Mouse (Mus musculus) hindbrain, embryonic 10.5 days (tissue): ENCODE measurements at regions not wholly inside any gene's neighbourhood (a gene's known extent, or its start where the extent isn't known, plus 50 kb on each side); places are given as distances from the start of the nearest gene placed in this dataset.
"Not testable (repeated sequence)": the region's sequence is repeated elsewhere in the genome, so short reads cannot be mapped to it uniquely, and the experiment has no call there.

ENCODE experiments used
- DNase-seq: peaks from one replicate; pipeline ENCODE4 v3.0.0-alpha.2; 2017; ENCODE audit warnings: low spot score
- H3K27ac ChIP-seq: fragments of 300-500 bp; sonication (generic); 2 replicates; pipeline ENCODE4 v1.5.1; 2016; ENCODE audit warnings: mild to moderate bottlenecking, moderate library complexity
- H3K27me3 ChIP-seq: fragments of 300-500 bp; sonication (generic); 2 replicates; pipeline ENCODE4 v1.6.1; 2016; ENCODE audit warnings: mild to moderate bottlenecking; ENCODE audit not compliant: poor library complexity, insufficient read depth, severe bottlenecking
- H3K36me3 ChIP-seq: fragments of 300-500 bp; sonication (generic); 2 replicates; pipeline ENCODE4 v1.6.1; 2016; ENCODE audit warnings: mild to moderate bottlenecking, moderate library complexity
- H3K4me1 ChIP-seq: fragments of 300-500 bp; sonication (generic); replicated peaks from 2 replicates; pipeline ENCODE4 v1.6.1; 2016; ENCODE audit warnings: mild to moderate bottlenecking
- H3K4me3 ChIP-seq: fragments of 300-500 bp; sonication (generic); 2 replicates; pipeline ENCODE4 v1.5.1; 2016; ENCODE audit warnings: mild to moderate bottlenecking, moderate library complexity
- H3K9me3 ChIP-seq: fragments of 300-500 bp; sonication (generic); 2 replicates; pipeline ENCODE4 v1.6.1; 2016; ENCODE audit warnings: mild to moderate bottlenecking, moderate library complexity
- WGBS: fragments of 180-500 bp; shearing (Covaris S2); methylation state at CpG from one replicate; pipeline ENCODE4 v1.1.7; 2016; 5-methylcytosine and 5-hydroxymethylcytosine counted together

DNA sequence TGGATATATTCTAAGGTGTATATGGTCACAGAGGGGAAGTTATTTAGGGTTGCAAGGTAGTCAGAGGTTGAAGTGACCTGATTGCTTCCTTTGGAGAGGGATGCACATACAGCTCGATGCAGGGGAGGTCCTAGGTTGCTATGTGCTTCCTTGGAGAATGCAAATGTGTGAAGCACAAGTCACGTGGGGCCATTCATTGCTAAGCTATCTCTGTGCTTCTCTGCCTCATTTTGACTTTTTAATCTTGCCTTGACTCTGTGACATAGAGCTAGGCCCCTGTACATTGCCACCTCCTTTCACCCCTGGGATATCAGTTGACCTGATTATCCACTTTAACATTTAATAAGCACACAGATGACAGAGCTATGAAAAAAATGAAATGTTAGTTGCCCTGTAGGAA lies 446.2 kb upstream of the Cwc22 start:
- no peaks in the 10 kb centered on the region for H3K36me3 ChIP-seq
- WGBS, result 59% methylated on average over 2 of the region's 2 CpGs
- DNase-seq, result no peak
- no peaks in the 10 kb centered on the region for H3K9me3 ChIP-seq
- no peaks in the 10 kb centered on the region for H3K27me3 ChIP-seq
- no peaks in the 10 kb centered on the region; the same call in 1 of the 2 replicates for H3K4me1 ChIP-seq
- no peak overlapping the region for H3K4me3 ChIP-seq
- H3K27ac ChIP-seq, result no peak overlapping the region

DNA sequence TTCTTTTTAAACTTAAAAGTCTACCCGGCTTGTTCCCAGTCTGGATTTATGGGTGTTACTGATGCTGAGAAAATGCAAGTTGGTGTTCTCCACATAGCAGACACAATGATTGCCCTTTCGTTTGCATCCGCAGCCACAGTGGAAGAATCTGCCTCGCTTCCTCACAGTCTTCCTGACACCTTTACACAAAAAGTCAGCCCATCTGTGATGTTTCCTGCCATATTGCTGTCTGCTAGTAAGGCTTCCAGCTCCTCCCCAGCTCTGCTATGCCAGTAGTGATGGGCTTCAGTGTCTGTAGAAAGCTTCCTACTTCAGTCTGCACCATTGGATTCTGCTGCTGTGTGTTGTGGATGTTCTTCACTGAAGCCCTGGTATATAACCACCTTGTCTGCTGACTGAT lies 441.8 kb upstream of the Cwc22 start:
- no peak overlapping the region for H3K4me3 ChIP-seq
- no peaks in the 10 kb centered on the region for H3K27me3 ChIP-seq
- no peaks in the 10 kb centered on the region for H3K9me3 ChIP-seq
- no peak for DNase-seq
- no peaks in the 10 kb centered on the region for H3K36me3 ChIP-seq
- 83% methylated on average over 4 of the region's 4 CpGs for WGBS
- H3K27ac ChIP-seq, result no peak overlapping the region
- H3K4me1 ChIP-seq, result no peaks in the 10 kb centered on the region; the same call in 1 of the 2 replicates

DNA sequence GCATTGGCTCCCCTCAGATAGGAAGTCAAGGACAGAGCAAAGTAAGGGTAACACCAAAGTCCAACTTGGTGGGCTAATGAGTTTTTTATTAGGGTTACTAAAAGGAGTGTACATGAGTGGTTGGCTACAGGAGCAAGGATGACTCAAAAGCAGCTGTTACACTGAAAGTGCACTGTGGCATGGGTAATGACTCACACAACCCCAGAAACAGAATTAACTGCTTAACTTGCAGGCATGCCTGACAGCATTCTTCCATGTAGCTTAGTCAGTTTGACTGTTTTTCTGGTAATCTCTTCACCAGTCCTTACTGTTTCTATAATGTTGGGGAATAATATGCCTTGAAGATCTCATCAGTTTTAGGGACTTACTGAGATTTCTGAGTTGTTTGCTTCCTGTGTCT lies 435.1 kb upstream of the Cwc22 start:
- Histone ChIP-seq H3K27me3 (no peaks in the 10 kb centered on the region), H3K4me3 (no peak overlapping the region)

DNA sequence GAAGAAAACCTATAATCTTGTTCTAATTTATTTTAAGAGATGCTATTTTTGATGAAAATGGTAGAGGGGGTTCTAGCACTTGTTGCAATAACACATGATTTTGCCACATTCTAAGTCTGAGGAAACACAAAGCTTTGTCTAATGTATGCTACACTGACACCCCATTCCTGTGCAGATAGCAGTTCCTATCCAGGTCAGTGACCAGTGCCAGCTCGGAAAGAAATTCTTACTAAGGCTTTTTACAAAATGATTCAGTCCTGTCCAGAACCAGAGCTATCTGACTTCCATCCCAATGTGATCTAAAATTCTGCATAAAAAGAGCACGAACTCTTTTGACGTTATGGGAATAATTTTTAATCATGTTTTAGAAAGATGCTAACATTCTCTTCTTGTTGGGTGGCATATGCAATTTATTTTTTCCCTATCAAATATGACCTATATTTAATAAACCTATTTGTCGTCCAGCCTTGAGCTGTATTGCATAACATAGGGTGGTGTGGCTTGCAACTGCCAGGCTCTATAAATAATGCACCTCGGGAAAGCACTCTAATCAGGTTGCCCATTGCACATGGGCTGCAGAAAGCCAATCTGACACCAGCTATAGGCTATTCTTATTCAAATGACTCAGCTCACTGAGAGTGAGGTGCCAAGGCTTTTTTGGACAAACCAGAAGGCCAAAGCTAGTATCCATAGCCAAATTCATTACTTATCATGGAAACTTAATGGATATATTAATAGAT lies 385.7 kb upstream of the Cwc22 start:
- 86% methylated on average over 5 of the region's 5 CpGs for WGBS
- H3K4me1 ChIP-seq, result no peaks in the 10 kb centered on the region
- no peak overlapping the region for H3K4me3 ChIP-seq
- no peak overlapping the region for H3K27ac ChIP-seq
- H3K9me3 ChIP-seq, result no peaks in the 10 kb centered on the region
- H3K27me3 ChIP-seq, result no peaks in the 10 kb centered on the region
- H3K36me3 ChIP-seq, result no peaks in the 10 kb centered on the region
- DNase-seq, result no peak

More for the DNA sequence above, 435.1 kb upstream of the Cwc22 start:
- no peaks in the 10 kb centered on the region for H3K4me1 ChIP-seq
- H3K36me3 ChIP-seq, result no peaks in the 10 kb centered on the region
- no peak for DNase-seq
- H3K27ac ChIP-seq, result no peak overlapping the region
- H3K9me3 ChIP-seq, result no peaks in the 10 kb centered on the region

DNA sequence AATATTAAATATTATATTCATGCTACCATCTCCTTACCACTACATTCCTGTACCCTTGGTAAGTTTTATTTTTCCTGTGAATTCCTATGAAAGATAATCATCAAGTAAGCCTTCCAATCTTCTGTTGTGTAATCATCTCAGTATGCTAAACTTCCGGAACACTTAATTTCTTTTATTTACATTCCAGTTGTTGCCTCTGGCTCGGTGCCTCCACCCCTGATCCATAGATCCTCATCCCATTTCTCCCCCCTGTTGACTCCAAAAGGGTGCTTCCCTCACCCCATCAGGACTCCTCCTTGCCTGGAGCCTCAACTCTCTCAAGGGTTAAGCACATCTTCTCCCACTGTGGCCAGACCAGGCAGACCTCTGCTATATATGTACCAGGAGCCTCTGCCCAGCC lies 379.9 kb upstream of the Cwc22 start:
- no peak overlapping the region for H3K4me3 ChIP-seq
- no peak overlapping the region for H3K27ac ChIP-seq
- WGBS, result 89% methylated on average over 2 of the region's 2 CpGs
- H3K36me3 ChIP-seq, result no peaks in the 10 kb centered on the region
- DNase-seq, result no peak
- no peaks in the 10 kb centered on the region for H3K4me1 ChIP-seq
- no peaks in the 10 kb centered on the region for H3K9me3 ChIP-seq
- H3K27me3 ChIP-seq, result no peaks in the 10 kb centered on the region

DNA sequence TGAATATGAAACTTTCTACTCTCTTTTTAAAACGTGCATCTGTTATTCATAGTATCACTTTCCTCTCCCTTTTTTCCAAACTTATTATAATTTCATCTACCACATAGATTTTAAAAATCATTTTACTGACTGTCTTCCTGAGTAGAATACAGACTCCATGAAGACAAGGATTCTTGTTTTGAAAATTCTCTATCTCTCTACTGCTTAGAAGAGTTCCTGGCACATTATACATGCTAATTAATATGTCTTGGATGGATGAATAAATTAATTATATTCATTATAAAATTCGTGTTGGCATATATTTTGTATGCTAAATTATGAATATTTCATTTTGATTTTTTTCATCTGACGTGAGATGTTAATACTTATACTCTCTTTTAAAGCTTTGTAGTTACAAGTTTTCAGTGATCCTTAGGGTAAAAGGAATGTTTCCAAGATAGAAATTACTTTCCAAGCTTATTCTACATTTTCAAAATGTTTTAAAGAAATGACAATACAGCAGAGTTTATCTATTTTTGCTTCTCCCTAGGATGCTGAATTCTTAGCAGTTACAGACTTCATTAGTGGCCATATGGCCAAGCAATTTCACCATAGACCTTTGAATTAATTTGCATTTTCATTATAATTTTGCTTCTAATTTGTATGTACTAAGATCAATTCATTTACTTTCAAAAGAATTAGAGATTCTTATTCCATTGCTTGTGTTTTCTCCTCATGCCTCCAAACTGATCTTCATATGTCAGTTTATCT lies 376.2 kb upstream of the Cwc22 start:
- Histone ChIP-seq H3K36me3 (no peaks in the 10 kb centered on the region), H3K4me1 (no peaks in the 10 kb centered on the region), H3K27ac (no peak overlapping the region), H3K4me3 (no peak overlapping the region), H3K27me3 (no peaks in the 10 kb centered on the region), H3K9me3 (no peaks in the 10 kb centered on the region)
- WGBS, result 73% methylated on average over 3 of the region's 3 CpGs
- DNase-seq, result no peak

DNA sequence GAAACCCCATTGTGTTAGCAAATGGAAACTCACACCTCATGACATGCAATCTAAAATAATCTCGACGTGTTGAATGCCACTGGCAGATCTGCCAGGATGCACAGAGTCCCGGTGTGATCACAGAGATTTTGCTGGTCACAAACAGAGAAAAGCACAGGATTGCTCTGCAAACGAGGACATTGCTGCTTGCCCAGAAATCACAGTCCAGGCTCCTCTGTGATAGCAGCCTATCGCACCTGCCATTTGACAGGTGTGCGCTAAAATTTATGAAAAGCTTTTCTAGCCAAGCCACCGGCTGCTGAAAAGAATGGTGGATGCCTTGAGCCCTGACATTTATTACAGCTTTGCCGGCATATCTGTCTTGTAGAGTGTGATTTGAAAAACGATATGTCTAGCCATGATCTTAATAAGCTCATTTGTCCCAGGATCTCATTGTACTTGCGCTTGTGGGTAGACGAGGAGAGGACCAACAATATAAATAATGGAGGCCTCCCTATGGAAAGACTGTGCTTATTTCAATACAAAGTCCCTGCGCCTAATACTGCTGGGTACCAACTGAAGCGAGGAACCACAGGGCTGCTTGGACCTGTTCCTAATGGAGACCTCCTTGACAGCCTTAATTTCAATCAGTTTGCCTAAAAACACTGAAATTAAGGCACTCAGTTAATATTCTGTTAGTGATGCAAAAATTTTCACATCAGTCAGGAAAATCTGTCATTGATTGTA lies 365.8 kb upstream of the Cwc22 start:
- DNase-seq, result no peak
- Histone ChIP-seq H3K4me3 (no peak overlapping the region), H3K27ac (no peak overlapping the region), H3K27me3 (no peaks in the 10 kb centered on the region), H3K36me3 (no peaks in the 10 kb centered on the region), H3K9me3 (no peaks in the 10 kb centered on the region), H3K4me1 (no peaks in the 10 kb centered on the region)
- WGBS, result 87% methylated on average over 13 of the region's 13 CpGs

DNA sequence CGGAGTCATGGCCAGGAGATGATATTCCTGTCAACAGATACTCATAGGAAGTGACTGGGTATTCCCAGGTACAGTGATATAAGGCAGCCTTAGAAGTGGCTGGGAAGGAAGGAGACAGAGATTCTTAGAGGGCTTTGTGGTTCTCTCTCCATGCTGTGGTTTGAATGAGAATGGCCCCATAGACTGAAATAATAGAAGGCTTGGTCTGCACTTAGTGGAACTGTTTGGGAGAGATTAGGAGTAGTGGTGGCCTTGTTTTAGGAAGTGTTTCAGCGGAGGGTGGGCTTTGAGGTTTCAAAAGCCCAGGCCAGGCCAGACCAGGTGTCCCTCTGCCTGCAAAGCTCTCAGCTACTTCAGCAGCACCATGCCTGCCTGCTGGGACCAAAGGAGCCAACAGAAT lies 363.2 kb upstream of the Cwc22 start:
- Histone ChIP-seq H3K4me1 (no peaks in the 10 kb centered on the region), H3K27me3 (no peaks in the 10 kb centered on the region), H3K4me3 (no peak overlapping the region), H3K36me3 (no peaks in the 10 kb centered on the region), H3K27ac (no peak overlapping the region), H3K9me3 (no peaks in the 10 kb centered on the region)
- no peak for DNase-seq
- 69% methylated on average over 2 of the region's 2 CpGs for WGBS

DNA sequence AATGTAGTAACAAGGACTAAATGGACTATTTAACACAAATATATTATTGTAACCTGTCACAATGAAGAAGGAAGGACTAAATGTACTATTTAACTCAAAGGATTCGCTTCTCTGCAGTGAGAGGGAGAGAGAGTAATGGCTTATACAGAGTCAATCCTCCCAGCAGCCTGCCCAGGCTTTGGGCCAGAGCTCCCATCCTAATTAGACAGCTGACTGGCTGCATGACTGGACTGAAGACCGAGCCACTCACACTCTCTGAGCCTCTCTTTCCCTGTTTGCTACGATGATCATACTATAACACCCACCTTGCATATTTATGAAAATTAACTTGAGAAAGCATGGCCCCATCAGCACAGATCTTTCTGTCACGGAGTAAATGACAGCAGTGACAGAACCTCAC lies 360.7 kb upstream of the Cwc22 start:
- no peaks in the 10 kb centered on the region for H3K27me3 ChIP-seq
- H3K4me1 ChIP-seq, result no peaks in the 10 kb centered on the region
- no peak overlapping the region for H3K27ac ChIP-seq
- H3K36me3 ChIP-seq, result no peaks in the 10 kb centered on the region
- H3K9me3 ChIP-seq, result no peaks in the 10 kb centered on the region
- no peak for DNase-seq
- no peak overlapping the region for H3K4me3 ChIP-seq
- 91% methylated on average over 4 of the region's 4 CpGs for WGBS

DNA sequence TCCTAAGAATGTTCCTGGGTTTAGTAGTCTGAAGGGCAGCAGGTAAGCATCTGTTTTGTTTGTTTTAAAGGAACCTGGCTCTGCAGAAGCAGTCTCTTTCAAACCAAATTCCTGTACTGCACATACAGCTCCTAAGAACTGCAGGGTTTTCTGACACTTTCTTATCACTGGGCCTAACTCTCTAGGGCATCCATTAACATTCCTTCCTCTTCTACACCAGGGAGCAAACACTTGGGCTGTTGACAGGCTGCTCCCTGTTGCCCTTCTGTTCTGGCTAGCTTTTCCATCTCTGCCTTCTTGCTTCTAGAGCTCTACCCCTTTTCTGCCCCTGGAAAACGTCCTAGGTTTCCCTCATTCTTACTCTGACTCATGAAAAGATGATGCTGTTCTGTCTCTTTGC lies 345.5 kb upstream of the Cwc22 start:
- H3K9me3 ChIP-seq, result no peaks in the 10 kb centered on the region
- H3K4me3 ChIP-seq, result no peak overlapping the region
- no peaks in the 10 kb centered on the region for H3K36me3 ChIP-seq
- 29% methylated on average over 1 of the region's 1 CpGs for WGBS
- no peaks in the 10 kb centered on the region for H3K4me1 ChIP-seq
- H3K27ac ChIP-seq, result no peak overlapping the region
- no peak for DNase-seq
- no peaks in the 10 kb centered on the region for H3K27me3 ChIP-seq

DNA sequence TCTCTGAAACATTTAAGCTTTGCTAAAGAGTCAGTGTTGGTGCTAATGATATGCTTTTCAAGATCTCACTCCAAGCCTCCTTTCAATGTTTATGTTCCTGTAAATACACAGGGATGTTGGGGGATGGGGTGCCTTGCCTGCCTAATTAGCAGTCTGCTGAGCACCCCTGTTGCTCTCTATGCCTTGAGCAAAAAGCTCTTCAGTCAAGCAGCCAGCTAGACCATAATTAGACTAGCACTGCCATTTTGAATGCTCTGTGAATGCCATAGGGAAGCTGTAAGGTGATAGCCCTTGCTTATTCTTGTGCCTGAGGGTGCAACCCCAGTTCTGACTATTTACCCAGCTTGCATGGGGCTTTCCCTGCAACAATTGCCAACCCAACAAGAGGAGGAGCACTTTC lies 338.6 kb upstream of the Cwc22 start:
- H3K4me1 ChIP-seq, result peaks cover 4% of the 10 kb centered on the region; the same call in 1 of the 2 replicates
- H3K4me3 ChIP-seq, result no peak overlapping the region
- H3K27ac ChIP-seq, result no peak overlapping the region
- no peak for DNase-seq
- no peaks in the 10 kb centered on the region for H3K27me3 ChIP-seq
- no peaks in the 10 kb centered on the region for H3K36me3 ChIP-seq
- no peaks in the 10 kb centered on the region for H3K9me3 ChIP-seq

DNA sequence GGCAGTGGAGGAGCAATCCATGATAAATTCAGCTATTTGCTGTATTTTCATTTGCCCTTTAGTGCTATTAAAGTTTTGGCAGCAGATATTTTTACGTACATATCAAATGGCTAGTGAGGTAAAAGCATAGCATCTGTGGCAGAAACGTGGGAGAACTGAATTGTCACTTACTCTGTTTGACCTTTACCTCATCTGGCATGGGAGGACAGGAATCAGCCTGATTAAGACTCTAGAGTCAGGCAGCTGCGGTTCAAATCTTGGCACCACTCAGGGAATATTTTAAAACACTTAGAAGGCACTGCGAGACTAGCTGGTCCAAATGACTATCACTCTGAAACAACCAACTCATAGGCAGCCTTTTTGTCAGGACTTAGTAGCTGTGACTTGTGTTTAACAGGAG lies 337.4 kb upstream of the Cwc22 start:
- Histone ChIP-seq H3K9me3 (no peaks in the 10 kb centered on the region), H3K27ac (no peak overlapping the region), H3K4me1 (peaks cover 4% of the 10 kb centered on the region; the same call in 1 of the 2 replicates), H3K27me3 (no peaks in the 10 kb centered on the region), H3K36me3 (no peaks in the 10 kb centered on the region), H3K4me3 (no peak overlapping the region)
- no peak for DNase-seq
- WGBS, result 81% methylated on average over 4 of the region's 4 CpGs

DNA sequence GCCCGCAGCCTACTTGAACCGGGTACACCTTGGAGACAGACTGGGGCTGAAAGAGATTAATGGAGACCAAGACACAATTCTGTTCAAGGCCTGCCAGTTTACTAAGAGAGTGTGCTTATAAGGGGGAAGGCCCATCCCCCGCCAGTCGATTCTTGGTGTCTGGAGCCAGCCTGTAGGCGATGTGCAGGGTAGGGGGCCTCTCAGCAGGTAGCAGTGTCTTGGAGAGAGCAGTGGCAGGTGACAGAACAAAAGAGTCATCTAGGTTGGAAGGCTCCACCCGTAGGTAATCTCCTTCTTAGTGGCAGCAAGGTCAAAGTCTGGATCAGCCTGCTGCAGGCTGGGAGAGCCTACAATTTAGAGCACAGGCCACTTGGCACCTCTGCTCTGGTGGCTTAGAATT lies 335.7 kb upstream of the Cwc22 start:
- not testable (repeated sequence) for DNase-seq, H3K27ac ChIP-seq, H3K4me1 ChIP-seq, H3K36me3 ChIP-seq, H3K9me3 ChIP-seq, H3K4me3 ChIP-seq, H3K27me3 ChIP-seq
- 52% methylated on average over 6 of the region's 6 CpGs for WGBS
